Mouse (Mus musculus): ENCODE data around the gene Sell. TPM values are rescaled to one million over a fixed set of nuclear protein-coding genes. Genes with fewer than 3 reads are reported as not detected.

Sell gene
- total RNA-seq, 2 experiments from 2014 or later: not detected

DNA sequence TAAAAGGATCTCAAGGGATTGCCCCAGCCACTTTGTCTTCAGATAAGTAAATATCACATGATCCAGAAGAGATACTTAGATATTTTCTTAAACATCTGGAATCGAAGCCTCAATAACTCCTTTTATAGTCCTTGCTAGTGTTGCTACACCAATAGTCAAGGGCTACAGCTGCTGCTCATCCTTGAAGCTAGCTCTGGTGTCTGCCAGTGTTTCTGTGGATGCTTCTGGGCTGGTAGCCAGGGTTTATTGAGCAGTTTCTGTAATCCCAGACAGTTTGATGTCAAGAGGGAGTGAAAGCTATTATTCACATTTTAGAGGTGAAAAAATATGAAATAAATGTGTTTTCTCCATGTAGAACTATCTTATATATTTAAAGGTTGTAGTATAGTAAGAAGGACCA is 70.8 kb downstream of the Sell start:
- DNase-seq (ENCODE audit: low spot score in 2 of 2): no peak

Other genes starting within 250 kb of the Sell start
- gene Scyl3, start 132.9 kb upstream of the Sell start, total RNA-seq (2021): 10 to 100 TPM; 21.0 to 22.3 TPM
- gene BC055324, start 67.2 kb upstream of the Sell start, total RNA-seq (2021): 1 to 10 TPM in 1 of 2 experiments, under 1 TPM in 1; 0.91 to 1.0 TPM
- 1 to 10 TPM; 5.4 to 5.7 TPM for gene Mettl18, start 67.1 kb upstream of the Sell start, total RNA-seq (2021)
- under 1 TPM in 1 of 2 experiments, not detected in 1; 0.12 TPM for gene Sele, start 13.7 kb upstream of the Sell start, total RNA-seq (2021)
- not detected for gene Selp, start 53.3 kb downstream of the Sell start, total RNA-seq (2021)
- under 1 TPM; 0.42 to 0.72 TPM for gene F5, start 89.9 kb downstream of the Sell start, total RNA-seq (2021)
- gene Slc19a2, start 187.1 kb downstream of the Sell start, total RNA-seq (2021): 10 to 100 TPM; 13.7 TPM
- 10 to 100 TPM; 24.6 to 25.3 TPM for gene Ccdc181, start 213.6 kb downstream of the Sell start, total RNA-seq (2021)
- gene Nme7, start 242.1 kb downstream of the Sell start, total RNA-seq (2021): 10 to 100 TPM; 22.2 to 23.2 TPM
- gene Blzf1, start 245.5 kb downstream of the Sell start, total RNA-seq (2021): 10 to 100 TPM; 22.0 to 23.6 TPM

Data from left cerebral cortex, adult 18-20 months (tissue).